Mouse (Mus musculus): ENCODE measurements around the gene Agap2. TPM values are rescaled to one million over a fixed set of nuclear protein-coding genes. Genes with fewer than 3 reads are reported as not detected.

Agap2 gene
- 10 to 100 TPM; 45.3 to 49.2 TPM for total RNA-seq (2023)

DNA sequence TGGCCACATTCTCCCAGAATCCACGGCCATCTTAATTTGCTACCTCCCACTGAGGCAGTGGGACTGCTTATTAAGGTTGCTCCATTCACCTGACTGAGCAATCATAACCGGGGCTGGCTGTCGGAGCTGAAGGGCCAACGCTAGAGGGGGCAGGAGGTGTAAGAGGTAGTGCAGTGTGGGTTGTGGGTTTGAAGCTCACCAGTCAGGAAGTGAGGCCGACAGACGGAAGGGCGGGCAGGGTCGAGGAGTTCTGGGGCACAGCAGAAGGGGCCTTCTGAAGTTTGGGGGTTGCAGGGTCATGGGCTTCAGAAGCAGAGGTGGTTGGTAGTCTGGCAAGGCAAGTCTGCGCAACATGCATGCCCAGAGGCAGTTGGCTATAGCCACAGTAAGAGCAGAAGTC is at the start of gene Agap2:
Agap2 (plus strand) TSS at position 205 of the 400 bp plus-strand sequence.

DNA sequence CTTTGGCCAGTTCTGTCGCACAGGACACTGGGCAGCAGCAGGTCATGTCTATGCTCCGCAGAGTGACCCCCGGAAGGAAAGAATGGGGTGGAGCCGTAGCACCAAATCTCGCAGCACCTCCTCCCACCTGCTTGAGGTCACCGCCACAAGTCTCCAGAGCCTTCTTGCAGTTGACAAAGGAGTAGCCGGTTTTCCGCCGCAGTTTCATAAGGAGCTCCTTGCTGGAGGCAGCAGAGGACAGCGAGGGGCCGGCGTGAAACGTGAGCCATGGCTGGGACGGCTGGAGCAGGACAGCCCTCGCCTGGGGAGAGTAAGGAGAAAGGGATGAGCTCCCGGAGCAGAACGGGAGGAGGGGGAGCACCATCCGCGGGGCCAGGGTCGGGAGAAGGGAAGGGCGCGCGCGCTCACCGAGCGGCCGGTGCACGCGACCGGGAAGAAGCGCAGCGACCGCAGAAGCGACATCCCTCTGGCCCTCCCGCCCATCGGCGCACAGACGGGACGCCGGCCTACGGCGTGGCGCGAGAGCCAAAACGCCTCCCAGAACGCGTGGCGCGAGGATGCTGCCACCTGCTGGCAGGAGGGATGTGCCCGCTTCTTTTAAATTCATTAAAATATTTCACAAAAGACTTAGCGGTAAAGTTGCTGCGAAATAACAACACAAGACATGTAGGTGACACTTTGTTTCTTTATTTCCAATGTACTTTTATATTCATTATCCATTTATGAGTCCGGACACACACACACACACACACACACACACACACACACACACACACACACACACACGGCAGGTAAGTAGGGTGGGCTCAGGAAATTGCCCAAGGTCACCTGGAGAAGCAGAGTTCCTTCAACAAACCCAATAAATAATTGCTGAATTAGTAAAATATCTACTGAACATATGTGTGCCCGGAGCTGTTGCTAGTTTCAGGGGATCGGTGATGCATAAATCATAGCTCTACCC is 44.5 kb upstream of the Agap2 start, which contains the start of gene Tsfm:
Tsfm (minus strand) TSS at position 505 of the 961 bp plus-strand sequence.

DNA sequence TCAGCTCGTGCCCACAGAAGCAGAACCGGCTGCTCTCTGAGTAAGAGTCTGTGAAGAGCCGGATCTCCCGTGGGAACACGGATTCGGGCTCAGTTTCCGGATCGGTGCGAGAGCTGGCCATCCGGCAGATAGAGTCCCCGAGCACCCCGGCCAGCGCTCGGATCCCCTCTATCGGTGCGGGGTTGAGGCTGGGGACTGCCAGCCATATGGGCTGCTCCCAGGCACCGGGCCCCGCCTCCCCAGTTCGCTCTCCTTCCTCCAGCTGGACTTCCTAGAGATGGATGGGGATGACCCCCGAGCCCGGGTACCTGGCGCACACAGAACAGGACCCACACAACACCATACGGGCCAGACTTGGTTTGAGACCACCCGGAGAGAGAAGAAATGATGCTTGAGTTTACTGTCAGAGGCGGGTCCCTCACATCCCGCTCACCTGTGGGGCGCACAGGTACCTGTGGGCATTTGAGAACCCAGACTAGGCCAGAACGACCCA is 33.8 kb upstream of the Agap2 start, which contains the start of the genes Mettl1 and Eef1akmt3:
Mettl1 (plus strand) TSS at position 141 of the 493 bp plus-strand sequence.
Eef1akmt3 (minus strand) TSS at position 240 of the 493 bp plus-strand sequence.

DNA sequence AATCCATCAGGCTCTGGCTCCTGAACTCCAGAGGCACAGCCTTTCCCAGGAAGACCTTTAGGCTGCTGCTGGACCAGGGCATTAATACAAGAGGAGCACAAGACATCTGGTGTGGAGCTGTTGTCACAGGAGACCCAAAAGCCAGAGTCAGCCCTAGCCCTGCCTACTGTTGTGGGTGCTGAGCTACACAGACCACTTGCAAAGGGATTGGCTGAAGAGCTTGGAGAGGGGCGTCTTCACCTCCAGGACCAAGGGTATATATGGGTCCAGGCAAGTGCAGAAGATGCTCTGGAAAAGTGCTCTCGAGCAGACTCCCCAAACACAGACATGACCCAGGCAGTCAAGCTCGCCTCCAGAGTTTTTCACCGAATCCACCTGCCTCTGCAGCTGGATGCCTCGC is 27.1 kb upstream of the Agap2 start, which contains the start of gene Cyp27b1:
Cyp27b1 (plus strand) TSS at position 297 of the 400 bp plus-strand sequence.

DNA sequence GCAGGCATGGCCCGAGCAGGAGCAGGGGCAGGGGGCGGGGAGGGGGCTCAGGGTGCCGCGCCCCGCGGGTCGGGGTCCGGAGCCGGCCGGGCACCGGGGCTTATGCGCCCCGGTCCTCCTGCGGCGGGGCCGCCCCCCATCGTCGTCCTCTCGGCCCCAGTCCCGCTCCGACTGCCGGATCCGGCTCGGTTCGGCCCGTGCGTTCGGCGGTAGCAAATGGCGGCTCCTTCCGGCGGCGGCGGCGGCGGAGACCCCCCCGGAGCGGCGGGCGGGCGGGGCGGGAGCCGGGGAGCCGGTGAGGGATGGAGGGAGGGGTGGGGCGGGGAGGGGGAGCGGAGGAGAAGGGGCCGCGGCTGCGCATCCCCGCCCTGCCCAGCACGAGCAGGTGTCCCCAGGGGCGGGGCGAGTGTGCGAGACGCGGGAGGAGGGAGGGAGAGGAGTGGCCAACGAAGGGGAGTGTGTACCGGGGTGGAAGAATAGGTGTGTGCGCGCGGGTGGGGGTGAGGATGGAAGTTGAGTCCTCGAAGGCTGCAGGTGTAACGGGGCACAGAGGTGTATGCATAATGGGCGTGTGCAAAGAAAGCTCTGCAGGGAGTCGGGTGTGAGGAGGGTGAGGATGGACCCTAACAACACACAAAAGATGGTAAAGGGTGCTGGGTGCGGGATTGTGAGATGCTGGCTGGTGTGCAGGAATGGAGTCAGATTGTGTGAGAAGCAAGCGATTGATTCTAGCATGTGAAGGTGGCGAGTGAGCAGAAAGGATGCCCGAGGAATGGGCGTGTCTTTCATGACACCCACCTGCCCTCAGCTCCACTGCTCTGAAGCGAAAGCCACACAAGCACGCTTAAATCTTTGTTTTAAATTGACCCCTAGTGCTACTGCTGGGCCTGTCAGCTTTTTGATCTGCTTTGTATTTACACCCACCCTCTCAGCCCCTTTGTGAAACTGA is 14.8 kb upstream of the Agap2 start, which contains the start of gene March9:
March9 (minus strand) TSS at position 217 of the 949 bp plus-strand sequence.

DNA sequence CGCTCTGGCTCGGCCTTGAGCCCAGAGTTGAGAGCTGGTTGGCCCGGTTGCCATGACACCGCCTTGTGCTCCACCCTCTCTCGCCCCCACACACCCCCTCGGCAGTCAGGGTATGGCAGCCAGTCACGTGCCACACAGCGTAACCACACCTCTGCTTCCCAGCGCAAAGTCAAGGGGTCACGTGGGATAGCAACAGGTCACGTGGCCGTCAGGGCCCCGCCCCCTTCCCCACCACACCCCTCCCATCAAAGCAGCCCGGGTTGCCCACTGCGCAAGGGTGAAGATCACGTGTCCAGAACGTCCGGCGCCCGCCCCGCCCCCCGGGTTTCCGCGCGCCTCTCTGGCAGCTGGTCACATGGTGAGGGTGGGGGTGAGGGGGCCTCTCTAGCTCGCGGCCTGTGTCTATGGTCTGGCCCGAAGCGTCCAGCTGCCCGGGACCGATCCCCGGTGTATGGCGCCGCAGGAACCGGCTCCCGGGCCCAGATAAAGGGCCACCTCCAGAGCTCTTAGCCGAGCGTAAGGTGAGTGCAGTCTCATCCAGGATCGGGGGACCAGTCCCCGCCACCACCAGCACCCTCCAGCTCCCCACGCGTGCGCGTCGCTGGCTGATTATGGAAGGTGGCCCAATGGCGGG is 11.7 kb upstream of the Agap2 start, which contains the start of gene Cdk4:
Cdk4 (plus strand) TSS at position 296 of the 634 bp plus-strand sequence.

DNA sequence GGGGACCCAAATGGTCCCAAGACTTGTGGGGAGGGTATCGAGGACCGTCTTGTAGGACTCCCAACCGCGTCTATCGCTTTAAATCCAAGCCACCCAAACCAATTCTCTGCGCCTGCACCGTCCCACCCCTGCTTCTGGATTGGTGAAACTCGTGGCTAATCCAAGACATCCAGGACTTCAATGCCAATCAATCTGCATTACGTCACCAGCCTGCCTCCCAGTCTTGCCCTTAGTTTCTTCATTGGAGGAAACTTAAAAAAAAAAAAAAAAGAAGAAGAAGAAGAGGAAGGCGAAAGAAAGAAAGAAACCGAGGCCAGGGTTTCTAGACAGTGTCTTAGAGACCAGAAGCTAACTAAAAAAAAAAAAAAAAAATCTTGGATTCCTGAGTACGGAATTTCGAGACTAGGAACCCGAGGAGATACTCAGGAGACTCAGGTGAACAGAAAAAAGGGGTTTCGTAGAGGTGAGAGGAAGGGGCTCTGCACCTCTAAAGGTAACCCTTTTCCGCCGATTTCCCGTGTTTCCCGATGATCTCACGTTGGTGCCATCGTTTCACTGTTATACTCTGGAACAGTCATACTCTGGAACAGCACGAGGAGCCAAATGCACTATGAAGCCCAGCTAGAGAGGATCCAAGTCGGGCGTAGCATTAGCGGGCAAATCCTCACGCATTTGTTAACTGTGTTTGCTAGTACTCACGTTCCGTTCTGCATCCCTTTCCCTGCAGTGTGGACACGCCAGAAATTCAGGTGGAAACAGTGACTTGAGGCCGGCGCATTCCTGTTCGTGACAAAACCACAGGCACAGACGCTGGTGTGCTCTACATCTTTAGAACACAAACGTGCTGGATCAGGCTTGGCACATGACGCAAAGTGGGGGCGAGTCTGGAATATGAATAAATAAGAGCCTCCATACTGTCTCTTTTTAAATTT is 4.6 kb upstream of the Agap2 start, which contains the start of gene Tspan31:
Tspan31 (minus strand) TSS at position 75 of the 932 bp plus-strand sequence.

DNA sequence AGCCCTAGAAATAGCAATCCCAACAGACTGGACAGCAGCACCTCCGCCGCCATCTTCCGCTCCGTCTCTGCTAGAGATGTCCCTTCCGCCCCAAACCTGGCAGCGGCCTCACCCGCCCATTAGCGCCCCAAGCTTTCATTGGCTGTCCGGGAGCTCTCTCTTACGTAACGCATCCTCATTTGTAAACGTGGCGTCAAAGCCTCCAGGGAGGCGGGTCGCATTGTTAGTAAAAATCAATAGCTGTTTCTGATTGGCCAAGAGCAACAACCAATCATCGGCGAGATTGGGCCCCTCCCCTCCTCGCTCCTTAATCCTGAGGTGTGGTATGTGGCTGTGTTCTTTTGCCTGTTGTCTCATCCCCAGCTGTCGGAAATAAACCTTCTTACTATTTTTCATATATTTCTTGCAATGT is 46.0 kb downstream of the Agap2 start, which contains the start of gene Os9:
Os9 (minus strand) TSS at position 66 of the 412 bp plus-strand sequence.

Other genes with a start within 250 kb of the Agap2 start
- gene Atp23, start 173.9 kb upstream of the Agap2 start, total RNA-seq (2023), result 1 to 10 TPM; 3.0 to 3.8 TPM
- 100 to 1,000 TPM in 1 of 2 experiments, 10 to 100 TPM in 1; 95.6 to 113 TPM for gene Ctdsp2, start 96.6 kb upstream of the Agap2 start, total RNA-seq (2023)
- gene Avil, start 74.6 kb upstream of the Agap2 start, total RNA-seq (2023), result under 1 TPM in 1 of 2 experiments, not detected in 1; 0.22 TPM
- 10 to 100 TPM; 11.1 to 11.3 TPM for gene Tsfm, start 44.4 kb upstream of the Agap2 start, total RNA-seq (2023)
- gene Mettl1, start 33.9 kb upstream of the Agap2 start, total RNA-seq (2023), result 1 to 10 TPM; 3.6 to 4.2 TPM
- gene Eef1akmt3, start 33.8 kb upstream of the Agap2 start, total RNA-seq (2023), result under 1 TPM in 1 of 2 experiments, not detected in 1; 0.20 TPM
- gene Cyp27b1, start 27.0 kb upstream of the Agap2 start, total RNA-seq (2023), result not detected
- under 1 TPM in 1 of 2 experiments, not detected in 1; 0.11 TPM for gene March9, start 15.1 kb upstream of the Agap2 start, total RNA-seq (2023)
- gene Cdk4, start 11.8 kb upstream of the Agap2 start, total RNA-seq (2023), result 100 to 1,000 TPM; 139 to 142 TPM
- 10 to 100 TPM; 26.9 to 27.6 TPM for gene Tspan31, start 5.0 kb upstream of the Agap2 start, total RNA-seq (2023)
- gene Os9, start 45.8 kb downstream of the Agap2 start, total RNA-seq (2023), result 100 to 1,000 TPM; 102 to 103 TPM
- 100 to 1,000 TPM in 1 of 2 experiments, 10 to 100 TPM in 1; 99.0 to 106 TPM for gene B4galnt1, start 89.9 kb downstream of the Agap2 start, total RNA-seq (2023)
- gene Slc26a10, start 105.4 kb downstream of the Agap2 start, total RNA-seq (2023), result not detected
- gene Arhgef25, start 114.8 kb downstream of the Agap2 start, total RNA-seq (2023), result 1 to 10 TPM; 1.1 to 1.6 TPM
- 10 to 100 TPM; 15.9 to 19.5 TPM for gene Dtx3, start 120.4 kb downstream of the Agap2 start, total RNA-seq (2023)
- 10 to 100 TPM; 24.4 to 25.8 TPM for gene Pip4k2c, start 136.3 kb downstream of the Agap2 start, total RNA-seq (2023)
- under 1 TPM; 0.22 to 0.42 TPM for gene Kif5a, start 188.1 kb downstream of the Agap2 start, total RNA-seq (2023)
- 100 to 1,000 TPM in 1 of 2 experiments, 10 to 100 TPM in 1; 98.1 to 101 TPM for gene Dctn2, start 191.1 kb downstream of the Agap2 start, total RNA-seq (2023)
- gene Mbd6, start 213.7 kb downstream of the Agap2 start, total RNA-seq (2023), result 100 to 1,000 TPM; 134 to 135 TPM
- gene Mars, start 236.5 kb downstream of the Agap2 start, total RNA-seq (2023), result 10 to 100 TPM; 41.3 to 47.4 TPM
- 100 to 1,000 TPM; 240 to 263 TPM for gene Arhgap9, start 246.7 kb downstream of the Agap2 start, total RNA-seq (2023)